Mouse (Mus musculus): ENCODE results near the gene Kyat1.

Kyat1 gene

DNA sequence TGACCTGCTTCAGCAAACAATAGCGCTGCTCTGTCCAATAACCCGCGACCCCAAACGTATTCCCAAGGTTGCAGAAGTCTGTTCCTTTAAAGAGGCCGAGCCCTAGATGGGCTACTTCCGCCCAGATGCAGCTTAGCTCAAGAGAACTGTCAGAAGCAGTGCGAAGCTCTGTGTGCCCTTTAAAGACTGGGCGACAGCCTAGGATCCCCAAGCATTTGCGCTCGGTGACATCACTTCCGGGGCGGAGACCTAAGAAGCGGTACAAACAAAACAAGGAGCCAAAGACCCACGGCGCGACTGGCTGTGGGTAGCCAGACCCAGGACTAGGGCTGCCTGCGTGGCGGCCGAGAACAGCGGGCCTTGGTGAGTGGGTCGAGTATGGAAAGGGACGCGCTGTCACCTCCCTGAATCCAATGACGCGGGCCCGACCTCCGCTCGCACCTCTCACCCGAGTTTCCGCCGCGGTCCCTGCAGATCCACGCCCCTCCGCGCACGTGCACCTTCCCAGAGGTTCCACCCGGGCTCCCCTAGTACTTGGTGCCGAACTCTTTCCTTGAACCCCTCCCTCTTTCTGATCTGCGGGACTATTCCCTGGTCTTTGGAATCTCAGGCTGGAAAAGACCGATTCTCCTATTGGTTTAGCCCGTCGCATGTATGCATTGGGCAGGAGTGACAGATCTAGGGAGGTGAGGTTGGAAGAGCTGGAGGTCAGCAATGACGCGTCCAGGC is at the start of gene Kyat1:
Gene Kyat1, minus strand, starts transcription at position 219 of the 729 bp plus-strand sequence.
- peak; percentile 87 to 96 for DNase-seq (ENCODE audit: low spot score in 2 of 2)

DNA sequence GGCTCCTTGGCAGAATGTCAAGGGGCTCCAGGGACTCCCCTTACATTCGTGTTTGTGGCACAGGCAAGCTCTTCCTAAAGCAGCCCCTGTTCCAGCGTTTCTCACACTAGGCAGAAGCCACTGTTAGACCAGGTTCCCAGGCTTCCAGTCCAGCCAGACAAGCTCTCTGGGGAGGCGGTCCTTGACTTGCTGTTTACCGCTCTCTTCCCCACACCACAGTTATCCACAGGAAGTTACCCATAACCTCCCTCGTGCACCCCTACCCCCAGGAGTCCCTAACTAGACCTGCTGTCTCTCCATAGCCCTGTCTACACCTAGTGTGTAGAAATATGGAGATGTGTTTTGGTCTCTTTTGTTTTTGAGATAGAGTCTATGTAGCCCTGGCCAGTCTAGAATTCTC is 48.2 kb upstream of the Kyat1 start:
- DNase-seq (ENCODE audit: low spot score in 2 of 2), result no peak

DNA sequence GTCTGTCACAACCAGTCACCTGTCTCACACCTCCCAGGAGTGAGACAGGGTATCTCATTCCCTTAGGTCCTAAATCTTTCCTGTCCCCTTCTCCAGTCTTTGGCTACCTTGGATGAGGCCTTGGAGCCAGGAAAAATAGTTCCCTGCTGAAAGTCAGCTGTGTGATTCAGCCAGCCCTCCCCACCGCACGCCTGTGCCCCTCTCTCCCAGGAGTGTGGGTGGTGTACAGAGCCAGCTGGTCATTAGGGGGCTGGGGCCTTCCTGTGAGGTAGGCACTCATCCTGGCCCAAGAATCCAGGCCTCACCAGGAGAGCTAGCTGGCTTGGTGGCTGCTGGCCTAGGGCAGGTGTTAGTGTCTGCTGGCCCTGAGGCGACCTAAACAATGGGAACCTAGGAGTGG is 46.9 kb upstream of the Kyat1 start:
- no peak for DNase-seq (ENCODE audit: low spot score in 2 of 2)

DNA sequence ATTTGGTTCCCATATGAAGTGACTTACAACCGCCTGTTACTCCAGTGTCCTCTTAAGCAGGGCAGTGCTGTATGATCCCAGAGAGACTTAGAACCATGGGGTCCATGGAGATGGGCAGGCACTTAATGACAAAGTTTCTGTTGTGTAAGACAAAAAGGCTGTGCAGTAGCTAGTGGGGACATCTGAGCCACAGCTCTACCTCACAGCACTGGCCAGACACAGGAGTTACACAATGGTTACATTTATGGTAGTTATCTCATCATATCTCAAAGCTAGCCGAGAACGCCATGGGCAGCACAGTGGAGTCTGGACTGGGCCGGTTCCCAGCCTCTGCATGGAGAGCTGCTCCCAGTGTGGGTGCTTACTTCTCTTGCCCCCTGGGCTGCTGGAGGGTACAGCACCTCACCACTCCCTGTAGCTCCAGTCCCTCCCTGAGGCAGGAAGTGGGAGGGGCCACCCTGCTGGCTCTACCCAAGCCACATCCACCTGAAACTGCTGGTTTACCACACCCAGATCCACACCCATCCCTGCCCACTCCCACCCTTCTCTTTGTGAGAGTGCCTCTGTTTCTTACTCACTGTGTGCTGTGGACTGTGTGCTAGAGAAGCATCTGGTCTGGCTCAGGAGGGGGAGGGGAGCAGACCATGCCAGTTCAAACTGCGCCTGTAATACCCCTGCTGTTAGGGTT is 45.9 kb upstream of the Kyat1 start:
- DNase-seq (ENCODE audit: low spot score in 2 of 2), result peak; percentile 40 to 78

DNA sequence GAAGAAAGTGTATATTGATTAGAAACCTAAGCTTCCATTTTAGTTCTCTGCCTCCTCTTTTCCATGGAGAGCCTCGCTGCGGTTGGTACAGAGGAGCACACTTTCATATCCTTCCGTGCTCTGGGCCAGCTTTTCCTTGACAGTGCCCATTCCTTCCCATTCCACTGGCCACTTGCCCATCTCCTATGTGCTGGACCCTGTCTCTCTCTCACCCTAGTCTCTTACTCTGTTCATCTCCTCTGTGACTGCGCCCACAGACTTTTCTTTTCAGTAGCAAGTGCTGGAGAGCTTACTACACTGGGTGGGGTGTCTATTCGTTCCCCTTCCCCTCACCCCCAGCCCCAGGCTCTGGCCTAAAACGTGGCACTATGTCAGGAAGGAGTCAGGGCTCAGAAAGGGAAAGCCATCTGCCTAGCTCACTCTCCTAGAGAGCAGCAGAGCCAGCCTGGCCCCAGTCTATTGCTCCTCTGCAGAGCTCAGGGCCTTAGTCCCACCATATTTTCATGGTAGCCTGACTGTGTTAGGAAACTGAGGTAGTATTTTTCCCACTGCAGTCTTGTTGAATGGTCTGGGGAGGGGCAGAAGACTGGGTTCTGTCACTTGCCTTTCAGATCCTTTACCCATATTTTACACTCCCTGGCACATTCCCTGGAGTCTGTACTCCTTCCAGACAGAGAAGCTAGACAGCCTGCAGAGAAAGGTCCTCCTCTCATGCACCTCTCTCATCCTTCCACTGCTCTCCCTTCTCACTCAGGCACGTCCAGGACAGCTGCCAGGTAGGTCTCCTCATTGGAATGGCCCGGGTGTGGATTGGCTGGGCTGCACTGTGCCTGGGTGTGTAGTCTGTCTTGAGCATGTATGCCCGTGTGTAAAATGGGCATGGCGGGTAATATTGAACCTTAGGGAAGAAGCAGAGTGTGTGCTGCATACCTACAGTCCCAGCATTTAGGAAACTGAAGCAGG is 44.8 kb upstream of the Kyat1 start:
- no peak for DNase-seq (ENCODE audit: low spot score in 2 of 2)

DNA sequence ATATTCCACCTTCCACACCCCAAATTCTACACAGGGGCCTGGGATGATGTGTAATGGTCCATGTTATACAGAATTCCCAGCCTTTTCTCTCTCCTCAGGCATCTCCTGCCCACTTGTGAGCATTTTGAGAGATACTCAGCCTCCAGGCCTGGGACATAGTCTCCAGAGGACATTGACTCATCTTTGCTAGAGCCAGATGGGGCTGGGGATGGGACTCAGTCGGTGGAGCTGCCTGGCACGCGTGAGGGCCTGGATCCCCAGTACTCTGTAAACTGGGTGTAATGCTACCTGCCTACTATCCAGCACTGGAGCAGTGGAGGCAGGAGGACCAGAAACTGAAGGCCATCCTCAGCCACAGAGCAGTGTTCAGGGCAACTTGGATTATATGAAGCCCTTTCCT is 43.5 kb upstream of the Kyat1 start:
- DNase-seq (ENCODE audit: low spot score in 2 of 2), result no peak

DNA sequence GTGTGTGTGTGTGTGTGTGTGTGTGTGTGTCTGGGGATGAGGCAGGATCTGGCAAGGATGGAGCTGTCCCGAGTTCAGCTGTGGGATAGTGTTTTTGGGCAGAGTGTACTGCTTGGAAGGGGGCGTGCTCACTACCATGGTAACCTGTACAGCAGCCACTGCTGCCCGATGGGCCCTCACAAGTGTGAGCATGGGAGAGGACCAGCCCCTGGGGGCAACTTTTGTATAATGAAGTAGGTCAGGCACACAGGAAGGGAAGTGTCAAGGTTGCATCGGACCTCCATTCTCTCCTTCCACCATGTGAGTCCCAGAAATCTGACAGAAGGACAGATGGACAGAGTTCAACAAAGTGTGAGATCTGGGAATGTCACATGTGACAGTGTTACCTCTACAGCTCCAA is 42.0 kb upstream of the Kyat1 start:
- DNase-seq (ENCODE audit: low spot score in 2 of 2), result no peak

DNA sequence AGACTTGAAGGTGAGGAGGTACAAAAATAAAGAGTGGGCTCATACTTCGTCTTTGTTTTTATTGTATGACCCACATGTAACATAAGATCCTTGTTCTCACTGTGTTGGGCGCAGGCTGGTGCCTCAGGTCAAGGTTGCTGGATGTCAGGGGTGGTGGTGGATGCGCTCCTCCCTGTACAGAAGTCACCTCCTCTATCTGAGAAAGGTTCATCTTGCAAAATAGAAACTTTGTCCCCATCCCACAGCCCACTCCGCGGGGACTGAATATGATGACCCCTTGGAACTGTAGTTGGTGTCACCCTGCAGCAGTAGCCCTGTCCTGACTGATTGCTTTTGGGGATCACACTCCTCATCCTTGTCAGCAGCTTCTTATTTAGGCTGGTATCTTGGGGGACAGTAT is 41.4 kb upstream of the Kyat1 start:
- no peak for DNase-seq (ENCODE audit: low spot score in 2 of 2)

DNA sequence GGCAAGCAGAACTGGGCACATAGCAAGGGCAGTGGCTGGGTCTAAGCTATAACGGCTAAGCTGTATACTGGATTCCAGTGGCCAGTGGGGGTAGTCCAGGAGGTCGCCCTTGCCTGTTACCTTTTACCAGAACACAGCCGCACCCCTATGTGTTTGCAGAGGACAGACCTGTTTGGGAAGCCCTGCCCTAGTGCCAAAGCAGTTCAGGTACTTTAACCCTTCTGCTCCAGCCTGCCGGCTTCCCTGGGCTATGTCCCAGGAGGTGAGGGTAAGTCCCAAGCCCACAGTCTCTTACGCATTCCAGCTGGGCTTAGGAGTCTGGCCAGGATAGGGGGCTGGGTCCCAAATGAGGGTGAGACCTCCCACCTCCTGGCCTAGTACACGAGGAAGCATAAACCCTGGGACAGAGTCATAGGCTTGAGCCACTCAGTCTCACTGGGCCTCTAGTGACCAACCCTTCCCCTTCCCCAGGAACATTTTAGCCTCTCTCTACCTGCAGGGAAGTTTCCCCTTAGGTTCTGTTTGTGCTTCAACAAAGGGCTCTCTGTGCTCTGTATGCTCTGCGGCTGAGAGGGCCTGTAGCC is 39.0 kb upstream of the Kyat1 start:
- no peak for DNase-seq (ENCODE audit: low spot score in 2 of 2)

DNA sequence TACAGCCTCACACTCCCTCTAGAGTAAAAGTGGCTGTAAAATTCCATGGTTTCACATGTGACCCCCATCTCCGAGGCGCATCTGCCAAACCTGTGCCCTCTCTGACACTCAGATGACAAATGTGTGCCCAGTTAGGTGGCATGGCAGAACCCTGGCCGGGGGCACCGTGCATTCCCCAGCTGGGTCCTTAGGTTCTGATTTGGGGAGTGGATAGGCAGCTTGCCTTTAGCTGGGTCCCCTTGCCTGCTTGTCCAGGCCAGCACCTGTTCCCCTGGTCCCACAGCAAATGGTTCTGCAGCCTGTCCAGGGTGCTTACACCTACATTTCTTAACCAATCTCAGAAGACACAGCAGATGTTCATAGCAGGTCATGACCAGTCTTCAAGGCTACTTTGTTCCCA is 37.7 kb upstream of the Kyat1 start:
- no peak for DNase-seq (ENCODE audit: low spot score in 2 of 2)

DNA sequence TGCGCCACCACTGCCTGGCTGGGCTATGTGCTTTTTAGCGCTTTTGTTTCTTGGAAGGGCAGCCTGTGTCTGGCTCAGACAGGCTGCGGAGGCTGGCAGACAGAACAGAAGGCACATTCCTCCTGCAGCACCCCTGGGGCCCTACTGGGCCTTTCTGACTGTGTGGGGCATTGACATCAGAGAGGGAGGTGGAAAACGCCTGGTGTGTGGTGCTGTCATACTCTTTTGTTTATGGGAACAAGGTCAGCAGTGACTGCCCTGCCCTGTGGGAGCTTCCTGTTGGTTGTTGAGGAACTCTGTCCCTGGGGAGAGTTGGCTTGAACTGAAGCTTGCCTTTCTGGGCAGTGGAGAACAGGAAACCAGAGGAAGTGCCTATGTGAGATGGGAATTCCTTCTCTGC is 36.9 kb upstream of the Kyat1 start:
- DNase-seq (ENCODE audit: low spot score in 2 of 2), result no peak

DNA sequence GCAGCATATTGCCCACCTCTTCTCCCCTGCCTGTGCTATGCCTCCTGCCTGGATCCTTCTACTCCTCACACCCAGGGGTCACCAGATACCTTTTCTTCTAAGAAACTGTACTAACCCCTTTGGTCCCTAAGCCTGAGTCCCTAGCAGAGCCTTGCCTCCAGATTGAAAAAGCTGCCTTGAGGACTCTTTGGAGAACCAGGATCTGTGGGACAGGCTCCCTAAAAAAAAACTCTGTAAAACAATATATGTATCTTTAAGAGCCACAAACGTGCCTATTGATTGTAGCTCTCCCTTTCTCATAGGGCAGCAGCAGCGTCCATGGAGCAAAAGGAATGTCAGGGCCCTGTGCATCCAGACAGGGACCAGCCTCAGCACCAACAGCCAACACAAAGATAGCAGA is 34.6 kb upstream of the Kyat1 start, which contains the start of gene Gm28035:
Gene Gm28035, plus strand, starts transcription at position 301 of the 400 bp plus-strand sequence.
- no peak for DNase-seq (ENCODE audit: low spot score in 2 of 2)

DNA sequence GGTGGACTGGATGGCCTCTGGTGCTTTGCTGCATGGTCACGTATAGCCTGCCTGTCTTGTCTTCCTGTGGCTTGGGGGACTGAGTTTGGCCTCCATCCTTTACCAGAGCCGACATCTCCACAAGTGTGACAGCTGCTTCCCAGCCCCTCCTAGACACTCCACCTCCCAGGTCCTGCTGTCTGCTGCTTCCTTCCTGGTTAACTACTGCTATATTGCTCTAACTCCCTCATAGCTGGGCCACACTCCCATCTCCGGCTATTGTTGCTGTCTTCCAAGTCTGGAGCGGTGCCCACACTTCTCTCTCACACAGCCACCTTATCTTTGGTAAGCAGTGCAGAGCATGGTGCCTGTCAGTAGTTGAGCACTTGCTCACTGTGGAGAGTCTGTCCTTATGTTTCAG is 34.1 kb upstream of the Kyat1 start:
- DNase-seq (ENCODE audit: low spot score in 2 of 2), result peak; percentile 50 to 75

DNA sequence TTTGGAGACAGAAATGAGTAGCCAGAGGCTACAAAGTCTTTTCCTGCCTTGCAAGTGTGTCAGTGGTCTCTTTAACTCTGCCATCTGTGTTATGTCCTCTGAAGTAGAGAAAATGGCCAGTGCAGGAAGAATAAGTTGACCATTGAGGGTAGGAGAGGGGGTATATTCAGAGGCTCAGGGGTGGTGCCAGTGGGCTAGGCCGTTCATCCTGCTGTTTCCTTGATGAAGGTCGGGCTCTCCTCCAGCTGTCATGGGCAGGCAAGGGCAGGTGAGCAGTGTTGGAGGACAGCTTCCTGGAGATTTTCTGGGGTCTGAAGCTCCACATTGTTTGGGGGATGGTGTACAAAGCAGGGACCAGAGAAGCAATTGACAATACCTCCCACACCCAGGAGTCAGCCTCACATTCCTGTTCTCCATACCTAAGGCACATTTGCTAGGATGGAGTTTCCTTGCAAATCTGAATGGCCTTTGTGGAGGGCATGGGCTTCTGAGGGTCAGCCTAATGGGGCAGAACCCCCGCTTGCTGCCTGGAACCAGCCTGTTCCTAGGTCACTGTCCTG is 33.3 kb upstream of the Kyat1 start:
- no peak for DNase-seq (ENCODE audit: low spot score in 2 of 2)

DNA sequence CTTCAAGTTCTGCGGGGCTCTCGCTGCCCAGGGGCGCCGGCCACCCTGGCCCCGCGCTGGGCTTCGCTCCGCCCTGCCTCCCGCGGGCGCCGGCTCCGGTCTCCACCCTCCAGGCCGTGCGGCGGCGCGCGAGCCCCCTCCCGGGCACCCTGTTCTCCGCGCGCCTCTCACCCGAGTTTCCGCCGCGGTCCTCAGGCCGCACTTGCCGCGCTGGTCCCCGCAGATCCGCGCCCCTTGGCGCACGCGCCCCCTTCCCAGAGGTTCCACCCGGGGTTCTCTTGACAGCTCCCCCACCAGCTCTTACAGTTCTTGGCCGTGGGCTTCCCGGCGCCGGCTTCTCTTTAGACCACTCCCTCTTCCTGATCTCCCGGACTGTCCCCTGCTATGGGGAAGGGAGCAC is 32.2 kb upstream of the Kyat1 start:
- DNase-seq (ENCODE audit: low spot score in 2 of 2), result peak; percentile 70 to 77

DNA sequence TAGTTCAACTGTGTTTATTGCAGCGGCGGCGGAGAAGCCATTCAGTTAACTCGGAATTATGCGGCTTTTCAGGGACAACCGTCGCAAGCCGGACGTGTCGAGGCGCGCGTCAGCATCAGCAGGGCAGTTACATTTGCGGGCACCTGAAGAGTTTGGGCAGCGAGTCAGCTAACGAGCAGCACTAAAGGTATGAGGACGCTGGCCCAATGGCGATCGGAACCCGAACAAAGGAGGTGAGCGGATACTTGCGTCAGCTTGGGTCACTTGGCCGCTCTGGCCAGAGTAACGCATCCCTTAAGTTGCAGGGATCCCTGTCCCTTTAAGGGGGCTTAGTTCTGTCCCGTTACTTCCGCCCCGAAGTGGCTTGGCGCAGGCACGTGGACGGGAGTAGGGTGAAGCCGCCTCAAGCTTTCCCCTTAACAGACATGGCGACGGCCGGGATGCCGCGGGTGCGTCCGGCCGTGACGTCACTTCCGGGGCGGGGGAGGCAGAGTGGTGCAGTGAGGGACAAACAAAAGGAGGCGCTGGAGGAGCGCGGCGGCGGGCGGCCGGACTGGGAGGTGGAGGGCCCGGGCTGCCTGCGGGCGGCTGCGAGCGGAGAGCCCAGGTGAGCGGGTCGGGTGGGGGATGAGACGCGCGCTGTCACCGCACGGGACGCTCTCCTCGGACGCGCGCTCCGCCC is 31.7 kb upstream of the Kyat1 start, which contains the start of gene Lrrc8a:
Gene Lrrc8a, plus strand, starts transcription at position 517 of the 682 bp plus-strand sequence.
- peak; percentile 99 to 100 for DNase-seq (ENCODE audit: low spot score in 2 of 2)

DNA sequence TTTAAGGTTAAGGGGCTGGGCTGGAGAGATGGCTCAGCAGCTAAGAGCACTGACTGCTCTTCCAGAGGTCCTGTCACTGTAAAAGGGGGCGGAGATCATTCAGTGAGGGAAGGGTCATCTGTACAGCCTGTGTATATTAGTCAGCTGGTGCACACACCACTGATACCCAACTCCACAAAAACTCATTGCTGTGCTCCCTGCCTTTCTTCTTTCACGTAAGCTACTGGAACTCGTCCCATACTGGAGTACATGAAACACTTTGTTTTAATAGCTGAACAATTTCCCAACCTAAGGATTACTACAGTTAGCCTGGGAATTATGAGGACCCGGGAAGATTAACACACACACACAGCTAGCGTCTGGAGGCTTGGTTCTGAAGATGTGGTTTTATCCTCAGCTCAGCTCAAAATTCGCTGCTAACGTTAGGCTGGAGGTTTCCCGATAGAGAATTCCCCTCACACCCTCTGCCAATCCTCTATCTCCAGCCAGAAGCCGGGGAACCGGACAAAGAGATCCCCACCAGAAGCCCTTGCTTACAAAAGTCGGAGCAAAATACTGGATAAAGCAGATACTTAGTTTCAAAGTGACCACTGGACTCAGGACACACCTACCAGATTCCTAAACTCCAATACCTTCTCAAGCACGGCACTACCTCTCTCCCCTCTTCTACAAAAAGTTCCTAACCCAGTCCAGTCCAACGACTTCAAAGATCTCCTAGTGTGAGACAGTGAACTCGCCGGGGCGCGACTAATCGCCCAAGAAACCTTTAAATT is 31.0 kb upstream of the Kyat1 start:
- no peak for DNase-seq (ENCODE audit: low spot score in 2 of 2)

DNA sequence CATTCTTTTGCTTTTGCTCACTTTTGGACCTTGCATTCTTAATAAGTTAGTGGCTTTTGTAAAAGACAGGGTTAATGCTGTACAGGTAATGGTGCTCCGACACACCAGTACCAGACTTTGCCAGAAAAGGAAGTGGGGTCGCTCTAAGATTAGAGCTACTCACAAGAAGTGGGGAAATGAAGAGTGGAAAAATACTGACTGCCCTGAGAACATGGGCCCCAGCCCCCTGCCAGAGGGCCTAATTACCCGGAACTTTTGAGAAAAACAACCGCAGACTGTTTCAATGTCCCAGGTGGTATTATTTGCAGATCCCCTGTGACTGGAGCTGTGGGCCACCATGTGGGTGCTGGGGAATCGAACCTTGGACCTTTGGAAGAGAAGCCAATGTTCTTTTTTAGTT is 29.9 kb upstream of the Kyat1 start:
- no peak for DNase-seq (ENCODE audit: low spot score in 2 of 2)

DNA sequence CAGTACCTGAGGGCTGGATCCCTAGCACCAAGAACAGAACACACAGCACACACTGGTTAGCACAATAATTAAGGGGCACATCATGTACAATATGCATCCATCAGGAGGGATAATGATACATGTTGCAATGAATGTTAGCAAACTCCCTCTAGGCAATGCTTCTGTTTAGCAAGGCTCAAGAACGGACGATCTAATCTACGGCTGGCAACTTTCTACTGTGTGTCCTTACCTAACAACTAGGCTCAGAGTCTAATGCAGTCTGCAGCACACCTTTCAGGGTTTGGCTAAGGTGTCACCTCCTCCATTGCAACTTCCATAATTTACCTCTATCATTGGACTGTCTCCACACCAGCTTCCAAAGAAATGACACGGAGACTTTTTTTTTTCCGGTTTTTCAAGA is 10.6 kb upstream of the Kyat1 start:
- DNase-seq (ENCODE audit: low spot score in 2 of 2), result no peak

DNA sequence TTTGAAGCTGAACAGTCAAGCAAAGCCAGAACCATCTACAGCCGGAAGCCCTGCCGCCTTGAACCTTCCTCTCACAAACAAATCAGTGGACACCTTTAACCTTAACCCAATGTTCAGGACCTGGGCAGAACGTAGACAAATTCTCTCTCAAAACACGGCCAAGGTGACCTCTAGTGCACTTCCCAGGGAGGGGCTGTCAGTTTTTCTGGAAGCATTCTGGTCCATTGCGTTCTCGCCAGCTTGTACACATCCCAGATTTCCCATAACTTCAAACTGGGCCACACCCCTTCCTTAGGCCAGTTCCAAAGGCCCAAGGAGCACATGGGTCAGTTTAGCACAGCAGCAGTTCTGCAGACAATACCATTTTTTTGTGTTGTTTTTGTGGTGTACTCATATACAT is 9.8 kb upstream of the Kyat1 start:
- DNase-seq (ENCODE audit: low spot score in 2 of 2), result no peak

Data from spleen, postnatal 10 days (tissue).